Mouse (Mus musculus): ENCODE data around the gene Gm17581.
"Not testable (repeated sequence)": the region's sequence is repeated elsewhere in the genome, so short reads cannot be mapped to it uniquely, and the experiment has no call there.

Gm17581 gene

DNA sequence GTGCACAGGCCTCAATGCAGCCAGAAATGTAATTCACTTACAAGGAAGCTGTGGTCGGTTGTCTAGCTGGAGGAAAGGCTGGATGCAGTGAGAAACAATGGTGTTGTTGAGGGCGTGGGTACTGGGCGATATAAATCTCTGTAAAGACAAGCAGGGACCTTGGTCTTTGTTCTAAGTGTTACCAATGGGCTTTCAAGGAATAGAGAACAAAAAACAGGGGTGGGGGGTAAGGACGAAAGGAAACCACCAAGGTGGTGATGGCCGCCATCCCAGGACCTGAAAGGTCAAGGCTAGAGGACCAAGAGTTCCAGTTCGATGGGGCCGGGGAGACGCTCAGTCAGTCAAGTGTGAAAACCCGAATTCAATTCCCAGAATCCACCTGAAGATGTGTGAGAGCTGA lies 2.1 kb upstream of the Gm17581 start:
- DNase-seq (ENCODE audit: low read depth): no peak

DNA sequence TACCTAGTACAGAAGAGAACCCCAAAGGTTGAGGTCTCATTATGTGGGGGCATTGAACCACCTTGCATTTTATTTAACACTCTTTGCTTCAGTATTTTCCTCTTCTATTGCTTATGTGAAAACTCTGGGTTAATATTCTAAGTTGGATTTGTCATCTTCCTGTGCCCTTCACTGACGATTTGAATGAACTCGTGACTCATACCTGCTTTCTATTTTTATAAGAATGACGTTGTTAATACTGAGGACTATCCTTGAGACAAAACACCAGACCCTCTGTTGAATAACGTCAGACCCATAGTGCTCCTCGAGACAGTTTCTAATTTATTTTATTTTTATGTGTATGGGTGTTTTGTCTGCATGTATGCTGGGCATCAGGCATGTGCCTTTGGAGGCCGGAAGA lies 1.3 kb upstream of the Gm17581 start:
- DNase-seq (ENCODE audit: low read depth): no peak

DNA sequence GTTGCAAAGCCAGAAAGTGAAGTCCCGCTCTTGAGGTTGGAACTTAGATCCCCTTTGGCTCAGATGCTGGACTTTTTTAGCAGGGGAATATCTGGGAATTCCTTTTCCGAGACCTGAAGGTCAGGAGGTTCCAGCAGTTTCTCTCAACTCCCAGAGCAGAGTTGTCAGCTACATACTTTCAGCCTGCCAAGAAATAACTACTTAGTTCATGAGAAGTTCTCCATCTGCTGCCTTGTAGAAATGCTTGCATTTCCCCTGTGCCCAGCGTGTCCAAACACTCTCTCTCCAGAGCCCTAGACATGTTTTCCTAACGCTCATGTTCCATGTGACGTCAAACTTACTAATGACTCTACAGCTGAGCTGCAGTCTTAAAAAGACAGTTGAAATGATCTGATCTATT lies 586 bp downstream of the Gm17581 start:
- DNase-seq (ENCODE audit: low read depth): no peak

DNA sequence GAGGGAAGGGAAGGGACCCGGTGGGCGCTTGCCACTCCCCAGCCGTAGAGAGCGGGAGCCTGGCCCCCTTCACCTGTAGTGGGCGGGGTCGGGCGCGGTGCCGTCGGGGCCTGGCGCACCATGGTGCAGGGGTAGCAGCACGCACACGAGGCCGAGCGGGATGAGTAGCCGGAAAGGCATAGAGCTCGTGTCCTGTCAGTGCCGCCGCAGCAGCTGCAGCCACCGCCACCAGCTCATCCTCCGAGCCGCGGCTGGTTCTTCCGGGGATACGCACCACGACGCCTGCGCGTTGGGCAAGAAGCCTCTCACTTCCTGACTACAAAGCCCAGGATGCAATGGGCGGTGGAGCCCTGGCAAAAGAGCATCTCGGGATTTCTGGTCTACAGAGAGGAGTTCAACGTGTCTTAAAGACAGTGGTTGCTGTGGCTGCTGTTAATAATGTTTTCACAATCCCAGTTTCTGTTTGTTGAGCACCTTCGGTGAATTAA lies 6.5 kb downstream of the Gm17581 start, which contains the start of gene Edem2:
TSS of gene Edem2 (minus strand) at position 318 of the 488 bp plus-strand sequence.
- DNase-seq (ENCODE audit: low read depth): peak; percentile 95

DNA sequence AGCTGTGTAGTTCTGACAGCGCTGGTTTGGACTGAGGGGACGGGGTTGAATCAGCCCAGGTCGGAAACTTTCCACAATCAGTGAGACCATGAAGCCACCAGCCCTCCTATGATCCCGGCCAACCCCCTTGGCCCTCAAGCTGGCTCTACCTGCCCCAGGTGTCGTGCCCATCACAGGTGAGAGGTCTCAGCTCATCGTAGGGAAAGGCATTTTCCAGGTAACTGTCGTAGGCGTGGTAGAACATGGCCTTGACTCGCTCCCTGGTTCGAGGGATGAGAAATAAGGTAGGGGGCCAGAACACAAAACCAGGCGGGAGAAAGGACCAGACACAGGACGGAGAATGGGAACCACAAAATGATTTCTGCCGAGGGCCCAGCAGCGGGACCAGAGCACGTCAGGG lies 6.9 kb downstream of the Gm17581 start:
- no peak for DNase-seq (ENCODE audit: low read depth)

DNA sequence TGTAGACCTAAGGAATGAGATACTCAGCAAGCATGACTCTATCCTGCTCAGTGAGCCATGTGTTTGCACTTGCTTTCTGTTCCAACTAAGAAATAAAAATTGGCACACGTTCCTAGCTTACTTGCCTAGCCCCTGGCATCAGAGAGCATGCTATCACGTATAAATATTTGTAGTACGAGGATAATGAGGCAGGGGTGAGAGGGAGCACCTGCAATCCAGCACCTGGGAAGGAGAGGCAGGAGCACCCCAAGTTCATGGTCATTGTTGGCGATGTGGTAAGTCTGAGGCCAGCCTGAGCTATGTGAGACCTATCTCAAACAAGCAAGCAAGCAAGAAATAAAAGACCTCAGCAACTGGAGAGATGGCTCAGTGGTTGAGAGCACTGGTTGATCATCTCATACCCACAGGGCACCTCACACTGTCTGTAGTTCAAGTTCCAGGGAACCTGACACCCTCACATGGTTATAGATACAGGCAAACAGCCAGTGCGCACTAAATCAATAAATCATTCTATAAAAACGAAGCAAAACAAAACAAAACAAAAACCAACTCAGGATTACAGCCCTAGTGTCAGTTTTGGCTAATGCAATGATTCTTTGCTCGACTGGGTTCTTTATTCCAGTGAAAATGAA lies 7.8 kb downstream of the Gm17581 start:
- DNase-seq (ENCODE audit: low read depth): no peak

DNA sequence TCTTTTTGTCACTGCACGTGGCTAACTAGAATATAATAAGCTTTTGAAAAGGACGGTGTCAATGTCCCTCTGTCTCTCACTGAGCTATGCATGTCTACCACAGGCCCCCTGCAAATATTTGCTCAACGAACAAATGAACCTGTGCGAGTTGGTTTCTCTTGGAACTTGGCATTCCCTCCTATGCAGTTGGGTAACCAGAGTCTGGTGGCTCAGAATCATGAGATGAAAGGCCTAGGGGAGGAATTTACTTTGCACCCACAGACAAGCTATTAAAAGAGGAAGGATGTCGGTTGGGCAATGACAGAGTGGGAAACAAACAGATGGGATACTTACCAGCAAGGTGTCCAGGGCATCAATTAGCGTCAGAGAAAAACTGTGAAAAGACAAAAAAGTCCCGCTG lies 9.4 kb downstream of the Gm17581 start:
- DNase-seq (ENCODE audit: low read depth): no peak

DNA sequence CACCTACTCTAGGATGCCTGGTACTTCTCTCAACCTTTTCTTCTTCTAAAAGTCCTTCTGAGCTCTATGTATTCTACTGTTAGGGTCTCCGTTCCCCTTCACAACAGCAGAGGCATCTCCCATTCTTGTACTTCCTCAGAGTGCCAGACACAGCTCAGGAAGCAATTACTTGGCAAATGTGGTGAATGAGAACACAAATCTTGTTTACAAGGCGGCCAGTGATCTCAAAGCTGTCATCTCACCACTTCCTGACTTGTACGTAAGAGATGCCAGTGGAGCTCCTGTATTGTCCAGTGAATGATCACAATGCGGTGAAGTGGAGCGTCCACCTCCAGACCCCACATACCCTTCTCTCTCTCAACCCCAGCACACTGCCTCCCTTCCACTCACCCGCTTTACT lies 11.1 kb downstream of the Gm17581 start:
- no peak for DNase-seq (ENCODE audit: low read depth)

DNA sequence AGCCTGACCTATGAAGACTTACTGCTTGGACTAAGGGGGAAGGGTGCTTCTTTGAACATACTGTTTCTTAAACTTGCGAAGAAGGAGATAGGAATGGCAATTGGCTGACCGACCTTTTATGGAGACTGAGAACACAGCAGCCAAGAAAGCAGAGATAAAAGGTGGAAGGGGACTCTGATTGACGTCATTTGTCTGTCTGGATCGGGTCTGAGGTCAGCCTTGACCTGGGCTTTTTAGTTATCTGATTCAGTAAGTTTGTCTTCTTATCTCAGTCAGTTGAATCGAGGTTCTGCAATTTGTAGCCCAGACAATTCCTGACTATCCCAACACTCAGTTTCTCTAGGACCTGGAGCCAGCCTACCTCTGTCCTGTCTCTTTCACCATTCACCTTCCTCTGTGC lies 11.6 kb downstream of the Gm17581 start:
- DNase-seq (ENCODE audit: low read depth): no peak

DNA sequence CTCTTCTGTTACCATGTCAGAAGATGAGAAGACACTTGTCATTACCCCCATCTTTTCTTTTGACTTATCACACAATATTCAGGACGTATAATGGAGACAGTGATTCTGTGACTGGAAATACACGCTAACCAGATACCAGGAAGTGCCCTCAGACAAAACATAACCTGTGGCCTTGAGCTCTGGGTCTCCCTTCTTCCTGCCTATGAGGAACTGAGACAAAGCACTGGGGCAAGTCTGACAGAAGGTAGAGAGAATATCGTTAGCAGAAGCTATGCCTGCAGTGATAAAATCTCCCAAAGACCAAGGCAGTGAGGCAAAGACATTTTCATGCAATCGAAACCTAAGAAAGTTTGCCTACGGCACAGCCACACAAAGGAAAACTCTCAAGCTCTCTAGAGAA lies 15.1 kb downstream of the Gm17581 start:
- DNase-seq (ENCODE audit: low read depth): peak; percentile 55

DNA sequence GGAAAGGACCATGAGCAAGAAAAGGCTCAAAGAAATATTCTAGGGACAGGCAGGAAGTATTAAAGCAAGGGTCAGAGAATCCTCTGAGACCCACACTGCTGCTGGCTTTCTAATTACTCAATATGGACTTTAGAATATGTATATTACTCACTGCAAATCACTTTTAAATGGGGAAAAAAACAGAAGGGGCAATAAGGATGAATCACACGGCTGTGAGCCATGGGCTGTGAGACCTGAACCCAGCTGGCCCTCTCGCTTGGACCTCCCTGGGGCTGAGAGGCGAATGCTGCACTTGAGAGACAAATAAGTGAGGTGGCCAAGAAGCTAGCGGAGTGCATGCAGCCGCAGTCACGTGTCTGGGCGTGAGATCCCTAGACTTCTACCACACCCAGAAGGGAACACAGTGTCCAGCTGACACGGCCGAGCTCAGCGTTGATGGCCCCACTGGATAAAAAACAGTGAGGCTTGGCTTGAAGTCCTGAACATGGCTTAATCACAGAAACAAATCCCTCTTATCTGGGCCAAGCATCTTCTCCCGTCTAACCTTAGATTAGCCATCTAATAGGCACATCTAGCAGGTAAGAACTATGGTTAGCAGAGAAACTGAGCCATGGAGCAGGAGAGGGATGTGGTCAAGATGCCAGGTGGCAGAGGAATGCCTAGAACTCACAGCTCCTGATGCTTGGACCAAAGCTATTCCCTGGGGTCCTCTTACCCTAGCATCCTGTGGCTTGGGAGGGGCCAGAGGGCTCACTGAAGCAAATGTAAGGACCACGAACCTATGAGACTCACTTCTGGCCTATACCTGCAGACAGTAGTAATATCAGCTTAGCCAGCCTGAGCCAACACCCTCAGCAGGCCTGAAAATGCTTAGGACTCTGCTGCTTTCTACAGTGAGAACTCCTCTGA lies 18.3 kb downstream of the Gm17581 start:
- no peak for DNase-seq (ENCODE audit: low read depth)

DNA sequence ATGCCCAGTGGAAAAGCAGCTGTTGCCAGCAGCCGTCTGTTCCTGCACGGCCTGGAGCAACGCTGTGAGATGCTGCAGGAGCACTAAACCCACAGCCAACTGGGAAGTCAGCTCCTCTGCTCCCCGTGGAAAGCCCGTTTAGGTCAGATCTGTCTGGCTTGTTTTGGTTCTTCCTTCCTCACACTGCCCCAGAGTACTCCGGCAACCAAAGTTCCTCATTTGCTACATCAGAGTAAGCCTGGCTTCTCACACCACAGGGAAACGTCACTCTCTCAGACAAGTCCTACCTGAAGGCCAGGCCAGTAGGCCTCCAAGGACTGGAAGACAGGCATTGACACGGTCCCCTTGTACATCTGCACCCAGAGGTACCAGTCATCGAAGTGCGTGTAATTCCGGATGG lies 25.1 kb downstream of the Gm17581 start:
- DNase-seq (ENCODE audit: low read depth): no peak

DNA sequence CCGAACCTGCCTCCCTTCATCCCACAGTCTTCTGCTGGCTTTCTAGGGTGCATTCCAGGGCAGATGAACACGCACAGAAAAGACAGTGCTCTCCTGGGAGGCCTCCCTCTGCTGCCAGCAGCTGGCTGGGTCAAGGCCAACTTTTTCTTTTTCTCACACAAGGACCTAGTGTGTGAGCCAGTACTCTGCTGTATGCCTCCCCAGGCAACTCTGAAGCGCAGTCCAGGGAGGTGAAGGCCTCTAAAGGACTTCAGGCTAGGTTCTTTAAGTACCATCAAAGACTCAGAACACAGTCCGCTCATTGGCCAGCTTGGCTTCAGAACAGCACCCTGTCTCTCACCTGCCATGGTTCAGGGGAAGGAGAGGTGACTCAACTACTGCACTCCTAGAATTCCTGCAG lies 28.4 kb downstream of the Gm17581 start:
- DNase-seq (ENCODE audit: low read depth): no peak

DNA sequence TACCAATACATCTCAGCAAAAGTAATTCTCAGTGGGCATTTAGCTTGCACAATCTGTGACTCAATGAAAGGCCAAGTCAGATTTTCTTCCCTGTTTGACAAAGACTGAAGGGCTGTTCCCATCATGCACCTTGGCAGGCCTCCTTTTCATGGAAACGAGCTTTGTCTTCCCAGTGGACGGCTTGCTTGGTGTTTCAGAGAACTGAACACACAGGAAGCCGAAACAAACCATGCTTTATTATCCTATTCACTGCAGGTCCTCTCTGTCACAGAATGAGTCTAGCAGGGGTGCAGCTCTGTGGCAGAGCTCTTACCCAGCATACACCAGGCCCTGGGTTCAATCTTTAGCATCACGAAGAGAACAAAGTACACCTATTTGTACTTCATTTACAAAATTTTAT lies 32.0 kb downstream of the Gm17581 start:
- DNase-seq (ENCODE audit: low read depth): no peak

DNA sequence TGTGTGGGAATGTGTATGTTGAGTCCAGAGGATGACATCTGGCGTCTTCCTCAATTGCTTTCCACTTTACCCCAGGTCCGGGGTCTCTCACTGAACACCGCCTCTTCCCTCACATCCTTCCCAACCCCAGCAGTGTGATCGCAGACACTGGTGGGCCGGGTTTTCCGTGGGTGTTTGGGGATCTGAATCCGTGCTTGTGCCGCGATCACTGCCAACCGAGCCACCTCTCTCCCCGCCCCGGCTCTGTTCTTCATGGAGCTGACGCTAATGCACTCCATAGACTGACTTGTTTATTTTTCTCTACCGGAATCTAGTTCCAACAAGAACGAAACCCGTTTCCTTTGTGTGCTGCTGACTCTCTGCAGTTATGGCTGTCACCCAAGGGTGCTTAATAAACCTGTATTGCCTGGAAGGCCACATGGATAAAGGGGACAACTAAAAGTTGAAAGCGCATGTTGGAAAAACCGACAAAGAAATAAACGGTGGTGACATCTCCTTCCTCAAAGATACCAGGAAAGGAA lies 34.2 kb downstream of the Gm17581 start:
- no peak for DNase-seq (ENCODE audit: low read depth)

DNA sequence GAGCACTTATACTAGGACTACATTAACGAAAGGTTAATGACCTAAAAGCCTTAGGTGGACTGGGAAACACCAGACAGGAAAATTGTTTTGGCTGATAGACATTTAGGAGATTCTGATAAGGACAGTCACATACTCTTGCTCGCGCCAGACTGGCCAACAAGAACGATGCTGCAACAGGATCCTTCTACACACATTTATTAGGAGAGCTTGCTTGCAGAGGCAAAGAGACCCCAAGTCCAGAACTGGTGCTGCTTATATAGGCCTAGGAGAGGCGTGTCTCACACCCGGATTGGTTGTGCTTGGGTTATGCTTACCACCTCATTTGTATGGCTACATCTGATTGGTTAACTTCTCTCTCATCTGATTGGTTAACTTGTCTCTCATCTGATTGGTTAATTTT lies 37.2 kb downstream of the Gm17581 start:
- not testable (repeated sequence) for DNase-seq (ENCODE audit: low read depth)

DNA sequence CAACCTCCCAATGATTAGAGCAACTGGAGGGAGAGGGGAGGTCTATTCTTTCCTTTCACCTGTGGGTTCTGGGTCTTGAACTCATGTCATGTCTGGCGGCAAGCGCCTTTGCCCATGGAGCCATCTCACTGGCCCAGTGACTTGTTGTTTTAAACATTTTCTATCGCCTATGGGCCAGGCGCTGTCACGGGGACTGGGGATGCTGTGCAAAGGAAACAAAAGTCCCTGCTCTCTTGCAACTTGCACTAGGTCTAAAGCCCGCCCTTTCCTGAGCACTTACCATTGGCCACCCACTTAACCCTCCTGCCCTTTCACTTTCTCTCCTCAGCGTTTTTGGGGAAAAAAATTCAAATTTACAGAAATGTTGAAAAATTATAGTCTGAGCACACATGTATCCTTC lies 38.8 kb downstream of the Gm17581 start:
- DNase-seq (ENCODE audit: low read depth): no peak

DNA sequence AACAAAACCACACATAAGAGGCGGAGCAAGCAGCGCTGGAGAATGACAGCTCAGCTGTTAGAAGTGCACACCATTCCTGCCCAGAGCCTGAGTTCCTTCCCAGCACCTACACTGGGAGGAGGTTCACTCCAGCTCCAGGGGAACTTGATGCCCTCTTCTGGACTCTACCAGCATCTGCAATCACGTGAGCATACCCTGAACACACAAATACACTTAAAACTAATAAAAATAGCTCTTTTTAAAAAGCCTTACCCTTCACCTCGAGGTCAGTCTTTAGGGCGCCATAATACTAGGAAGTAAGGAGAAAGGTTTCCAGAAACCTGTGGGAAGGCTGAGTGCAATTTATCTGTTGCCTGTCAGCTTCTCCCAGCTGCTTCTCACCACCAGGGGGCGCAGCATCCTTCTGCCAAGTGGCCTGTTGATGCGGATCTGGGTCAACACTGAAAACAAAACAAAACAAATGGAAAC lies 39.5 kb downstream of the Gm17581 start:
- peak; percentile 91 for DNase-seq (ENCODE audit: low read depth)

DNA sequence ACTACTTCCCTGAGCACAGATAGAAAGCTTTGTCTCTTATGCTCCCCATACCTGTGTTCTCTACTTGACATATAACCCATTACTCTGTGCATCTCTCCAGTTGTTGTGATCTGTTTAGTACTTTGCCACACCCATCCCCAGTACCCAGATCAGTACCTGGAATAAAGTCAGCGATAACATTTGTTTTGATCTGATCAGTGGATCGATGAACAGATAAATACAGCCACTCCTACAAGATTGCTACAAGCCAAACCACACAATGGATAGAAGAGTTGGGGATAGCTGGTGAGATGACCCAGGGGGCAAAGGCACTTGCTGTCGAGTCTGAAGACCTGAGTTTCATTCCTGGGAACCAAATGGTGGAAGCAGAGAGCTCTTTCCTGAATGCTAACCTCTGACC lies 40.4 kb downstream of the Gm17581 start:
- no peak for DNase-seq (ENCODE audit: low read depth)

DNA sequence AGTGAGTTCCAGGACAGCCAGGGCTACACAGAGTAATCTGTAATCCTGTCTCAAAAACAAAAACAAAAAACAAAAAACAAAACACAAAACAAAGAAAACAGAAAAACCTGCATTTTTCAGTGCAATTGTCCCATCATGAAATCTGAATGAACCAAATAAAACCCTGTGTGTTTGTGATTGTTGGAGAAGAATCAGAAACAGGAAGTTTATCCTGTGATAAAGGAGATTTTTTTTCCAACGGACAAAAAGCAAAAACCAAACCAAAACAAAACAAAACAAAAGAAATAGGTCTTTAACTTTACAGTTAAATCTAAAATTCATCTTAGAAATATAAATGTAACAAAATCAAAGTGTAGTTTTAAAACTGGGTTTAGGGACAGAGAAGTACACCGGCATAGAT lies 41.1 kb downstream of the Gm17581 start:
- DNase-seq (ENCODE audit: low read depth): no peak

DNA sequence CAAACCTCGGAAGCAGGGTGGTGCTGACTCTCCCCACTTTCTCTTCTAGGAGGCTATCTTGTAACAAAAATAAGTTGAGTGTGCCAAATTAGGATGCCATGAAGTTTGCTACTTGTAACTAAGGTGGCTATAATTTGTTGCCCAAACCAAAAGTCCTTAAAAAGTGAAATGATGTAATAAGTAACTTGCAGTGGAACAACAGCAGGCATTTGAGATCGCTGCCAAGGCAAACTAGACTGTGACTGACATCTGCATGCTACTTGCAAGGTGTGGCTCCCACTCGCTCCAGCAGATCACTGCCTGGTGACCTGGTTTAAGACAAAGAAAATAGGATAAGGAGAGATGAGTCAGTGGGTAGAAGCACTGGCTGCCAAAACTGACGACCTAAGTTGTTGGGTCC lies 42.5 kb downstream of the Gm17581 start:
- no peak for DNase-seq (ENCODE audit: low read depth)

DNA sequence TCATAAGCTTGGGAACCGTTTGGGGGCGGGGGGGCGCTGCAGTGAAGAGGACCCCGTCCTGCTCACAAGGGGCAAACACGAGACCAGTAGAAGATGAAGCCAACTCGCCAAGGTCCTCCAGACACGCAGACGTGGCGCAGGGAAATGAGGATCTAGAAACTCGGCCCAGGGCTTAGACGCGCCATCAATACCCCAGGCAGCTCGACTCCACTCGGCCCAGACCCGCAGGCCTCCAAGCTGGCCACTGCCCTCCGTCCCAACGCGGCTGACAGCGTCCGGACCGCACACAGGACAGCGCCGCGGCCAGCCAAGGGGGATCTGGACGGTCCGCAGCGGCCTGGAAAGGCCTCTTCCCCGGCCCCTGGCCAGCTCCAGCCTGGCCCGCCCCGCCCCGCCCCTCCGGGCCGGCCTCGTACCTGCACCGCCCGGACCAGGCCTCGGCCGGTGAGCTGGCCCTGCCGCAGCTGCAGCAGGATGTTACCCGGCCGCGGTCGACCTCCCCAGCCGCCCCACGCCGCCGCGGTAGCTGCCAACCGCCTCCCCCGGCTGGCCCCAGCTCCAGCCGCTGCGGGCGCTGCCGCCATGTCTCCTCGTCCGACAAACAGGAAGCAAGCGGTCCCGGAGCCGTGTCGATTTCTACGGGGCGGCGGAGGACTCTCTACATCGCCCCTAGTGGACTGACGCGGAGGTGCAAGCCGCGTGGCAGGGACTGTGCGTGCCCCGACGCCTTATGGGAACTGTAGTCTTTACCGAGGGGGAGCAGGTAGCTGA lies 43.8 kb downstream of the Gm17581 start, which contains the start of gene Trpc4ap:
TSS of gene Trpc4ap (minus strand) at position 662 of the 771 bp plus-strand sequence.
- DNase-seq (ENCODE audit: low read depth): peak; percentile 99

Measured in naive thymus-derived CD4-positive, alpha-beta T cell, adult 2 months (primary cell).